8 mouse cellular contexts compared by ENCODE assay signal in the genomic region with DNA sequence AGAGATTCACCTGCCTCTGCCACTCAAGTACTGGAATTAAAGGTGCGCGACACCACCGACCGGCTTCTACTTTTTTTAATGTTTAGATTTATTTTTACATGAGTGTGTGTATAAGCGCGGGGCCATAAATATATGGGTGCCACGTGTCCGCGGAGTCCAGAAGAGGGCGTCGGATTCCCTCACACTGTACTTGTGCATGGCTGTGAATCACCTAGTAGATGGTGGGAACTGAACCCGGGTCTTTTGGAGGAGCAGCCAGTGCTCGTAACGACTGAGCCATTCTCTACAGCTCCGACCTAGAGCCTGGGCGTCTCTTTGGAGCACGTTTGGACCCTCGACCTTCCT. TPM values are rescaled to one million over a fixed set of nuclear protein-coding genes. Genes with fewer than 3 reads are reported as not detected.
A peak's percentile ranks its signal among the peaks of the same experiment; 100 is the strongest.
DNase-seq lines count a peak whose midpoint lies in the region; ATAC-seq and TF ChIP-seq lines count a peak whose summit lies in the region.

No protein-coding gene starts in this region.

- peak overlapping the region; percentile 69 for H3K4me3 ChIP-seq in heart, embryonic 11.5 days (ENCODE audit: low read depth, low read length)
- peak overlapping the region; percentile 68 to 85 for H3K4me3 ChIP-seq in ES-E14 (ENCODE audit: insufficient read depth in 1 of 2, low read depth in 1 of 2, low read length in 2 of 2, poor library complexity in 1 of 2, severe bottlenecking in 1 of 2)
- H3K4me3 ChIP-seq in forebrain, embryonic 16.5 days (replicated peaks; ENCODE audit: low read length), result peak overlapping the region; percentile 78
- peak overlapping the region; percentile 76 for H3K4me3 ChIP-seq in liver, embryonic 16.5 days (ENCODE audit: low read depth, low read length)

- peaks cover 8% of the 10 kb centered on the region; the same call in 1 of the 2 replicates for H3K27me3 ChIP-seq in heart, embryonic 11.5 days (ENCODE audit: control insufficient read depth, insufficient read depth, low read length)
- peaks cover 8% of the 10 kb centered on the region for H3K27me3 ChIP-seq in forebrain, embryonic 16.5 days (replicated peaks; ENCODE audit: control insufficient read depth, insufficient read depth, low read length)
- H3K27me3 ChIP-seq in liver, embryonic 16.5 days (ENCODE audit: control insufficient read depth, insufficient read depth, low read depth, low read length), result no peaks in the 10 kb centered on the region

- no peaks in the 10 kb centered on the region; the same call in 1 of the 2 replicates for H3K36me3 ChIP-seq in heart, embryonic 11.5 days (ENCODE audit: control insufficient read depth, insufficient read depth, low read length)
- H3K36me3 ChIP-seq in ES-E14 (ENCODE audit: control insufficient read depth, insufficient read depth, low read length, poor library complexity, severe bottlenecking), result no peaks in the 10 kb centered on the region; the same call in 1 of the 2 replicates
- H3K36me3 ChIP-seq in forebrain, embryonic 16.5 days (ENCODE audit: control insufficient read depth, insufficient read depth), result no peaks in the 10 kb centered on the region
- peaks cover 24% of the 10 kb centered on the region for H3K36me3 ChIP-seq in liver, embryonic 16.5 days (ENCODE audit: control insufficient read depth, insufficient read depth)

- no peak for DNase-seq in heart, adult 8-10 months (ENCODE audit: low spot score)
- DNase-seq in ES-E14 (ENCODE audit: low read depth, low spot score), result no peak
- no peak for DNase-seq in ovary, postnatal 14 days (ENCODE audit: low spot score)
- no peak for DNase-seq in MN1 (ENCODE audit: low spot score)
- no peak for DNase-seq in adrenal gland, adult 18-20 months (ENCODE audit: low spot score in 2 of 2)

- ATAC-seq in heart, embryonic 11.5 days (replicated peaks; ENCODE audit: insufficient number of reproducible peaks, low FRiP score, low TSS enrichment), result peak; percentile 55; the same call in 1 of the 2 replicates
- ATAC-seq in forebrain, embryonic 16.5 days, result peak; percentile 34
- ATAC-seq in liver, embryonic 16.5 days (ENCODE audit: low read depth), result peak; percentile 61

- WGBS in heart, embryonic 11.5 days (ENCODE audit: insufficient replicate concordance), result 1% methylated on average over 18 of the region's 18 CpGs
- 3% methylated on average over 18 of the region's 18 CpGs for WGBS in forebrain, embryonic 16.5 days
- WGBS in liver, embryonic 16.5 days (ENCODE audit: insufficient replicate concordance), result under 1% methylated on average over 18 of the region's 18 CpGs

- H3K27ac ChIP-seq in heart, embryonic 11.5 days (ENCODE audit: low read depth, low read length), result peak overlapping the region; percentile 16; the same call in 1 of the 2 replicates
- H3K27ac ChIP-seq in ES-E14 (ENCODE audit: insufficient read depth, low read depth, low read length, poor library complexity, severe bottlenecking), result peak overlapping the region; percentile 61; the same call in 1 of the 2 replicates
- H3K27ac ChIP-seq in forebrain, embryonic 16.5 days (ENCODE audit: low read length), result peak overlapping the region; percentile 97
- H3K27ac ChIP-seq in liver, embryonic 16.5 days (ENCODE audit: low read length), result peak overlapping the region; percentile 90

- no peaks in the 10 kb centered on the region for H3K4me1 ChIP-seq in heart, embryonic 11.5 days (ENCODE audit: control insufficient read depth, insufficient read depth, low read length)
- H3K4me1 ChIP-seq in ES-E14 (ENCODE audit: control insufficient read depth in 2 of 2, insufficient read depth in 2 of 2, low read length in 2 of 2, poor library complexity in 1 of 2), result peaks cover 0 to 3% of the 10 kb centered on the region in 2 experiments; a peak in 1 of 4 replicates
- H3K4me1 ChIP-seq in forebrain, embryonic 16.5 days (replicated peaks; ENCODE audit: control insufficient read depth, insufficient read depth, low read length), result peaks cover 25% of the 10 kb centered on the region
- H3K4me1 ChIP-seq in liver, embryonic 16.5 days (ENCODE audit: control insufficient read depth, low read depth, low read length), result peaks cover 35% of the 10 kb centered on the region

- H3K4me2 ChIP-seq in heart, embryonic 11.5 days, result peak overlapping the region; percentile 65
- H3K4me2 ChIP-seq in forebrain, embryonic 16.5 days (ENCODE audit: low read length), result peak overlapping the region; percentile 68
- peak overlapping the region; percentile 89 for H3K4me2 ChIP-seq in liver, embryonic 16.5 days (ENCODE audit: low read depth, low read length)

- no peaks in the 10 kb centered on the region for H3K9me3 ChIP-seq in heart, embryonic 11.5 days (replicated peaks; ENCODE audit: control insufficient read depth, low read length)
- H3K9me3 ChIP-seq in ES-E14 (ENCODE audit: control insufficient read depth, insufficient read depth, low read depth, low read length), result no peaks in the 10 kb centered on the region
- no peaks in the 10 kb centered on the region for H3K9me3 ChIP-seq in forebrain, embryonic 16.5 days (ENCODE audit: control insufficient read depth, low read length)
- no peaks in the 10 kb centered on the region for H3K9me3 ChIP-seq in liver, embryonic 16.5 days (replicated peaks; ENCODE audit: control insufficient read depth, low read length)

- in situ Hi-C loops in ES-E14 (cut with MboI; ENCODE audit: low sequenced_read_pairs in 2 of 2, unreplicated experiment in 2 of 2), result no loop called here

- peak overlapping the region; percentile 87 for H3K9ac ChIP-seq in heart, embryonic 11.5 days (ENCODE audit: low read depth, low read length)
- peak overlapping the region; percentile 82 for H3K9ac ChIP-seq in ES-E14 (ENCODE audit: insufficient read depth, low read depth, low read length, poor library complexity, severe bottlenecking)
- peak overlapping the region; percentile 90 for H3K9ac ChIP-seq in forebrain, embryonic 16.5 days (replicated peaks; ENCODE audit: low read depth, low read length)
- peak overlapping the region; percentile 83 for H3K9ac ChIP-seq in liver, embryonic 16.5 days (ENCODE audit: low read depth, low read length)

TF ChIP-seq in ES-E14, 5 proteins besides CTCF, POLR2A, EP300 and RAD21:
- TF ChIP-seq HCFC1 (IDR thresholded peaks at IDR 0.05; ENCODE audit: borderline replicate concordance, insufficient read depth, low read length) (no peak), ZNF384 (IDR thresholded peaks at IDR 0.05; ENCODE audit: low read depth, low read length) (no peak), MAFK (IDR thresholded peaks at IDR 0.05; ENCODE audit: insufficient read depth, low read depth, low read length) (no peak), ZC3H11A (IDR thresholded peaks at IDR 0.05; ENCODE audit: borderline replicate concordance, low read depth, low read length) (no peak), CHD2 (IDR thresholded peaks at IDR 0.05; ENCODE audit: low read depth, low read length) (no peak)

RNA-seq across cellular contexts. Expression of a gene that starts 0.4 kb away (rescaled TPM):
- 9.0 and 13.1 TPM in 2 replicates for polyA plus RNA-seq in heart, embryonic 11.5 days (2014; fragmentation: Nextera tagmentation; extraction: Ambion mirVana)
- 1 to 10 TPM; 8.5 to 8.9 (median 8.7) TPM for total RNA-seq in heart, adult 8-10 months (2022)
- total RNA-seq in ES-E14 (2012; rRNA removed), result 9.5 and 10.8 TPM in 2 replicates
- 9.0 and 12.5 TPM in 2 replicates for polyA plus RNA-seq in forebrain, embryonic 16.5 days (2015; fragmentation: Nextera tagmentation; extraction: Ambion mirVana)
- polyA plus RNA-seq in liver, embryonic 16.5 days (2015; fragmentation: Nextera tagmentation; extraction: Ambion mirVana), result 2.1 and 2.3 TPM in 2 replicates
- total RNA-seq in adrenal gland, adult 18-20 months (2021), result 10 to 100 TPM; 12.3 to 14.2 TPM

RNA-seq across cellular contexts. Expression of a gene that starts 8.1 kb away (rescaled TPM):
- polyA plus RNA-seq in heart, embryonic 11.5 days (2014; fragmentation: Nextera tagmentation; extraction: Ambion mirVana), result 15.4 and 22.8 TPM in 2 replicates
- total RNA-seq in heart, adult 8-10 months (2022), result 1 to 10 TPM; 1.6 to 2.9 (median 2.3) TPM
- 1.7 and 3.9 TPM in 2 replicates for total RNA-seq in ES-E14 (2012; rRNA removed)
- 1.6 and 1.8 TPM in 2 replicates for polyA plus RNA-seq in forebrain, embryonic 16.5 days (2015; fragmentation: Nextera tagmentation; extraction: Ambion mirVana)
- polyA plus RNA-seq in liver, embryonic 16.5 days (2015; fragmentation: Nextera tagmentation; extraction: Ambion mirVana), result 115 and 116 TPM in 2 replicates
- total RNA-seq in adrenal gland, adult 18-20 months (2021), result 1 to 10 TPM; 1.6 to 2.9 TPM

RNA-seq across cellular contexts. Expression of a gene that starts 18.4 kb away (rescaled TPM):
- polyA plus RNA-seq in heart, embryonic 11.5 days (2014; fragmentation: Nextera tagmentation; extraction: Ambion mirVana), result 5.3 and 5.5 TPM in 2 replicates
- 1 to 10 TPM; 2.1 to 3.8 (median 3.2) TPM for total RNA-seq in heart, adult 8-10 months (2022)
- total RNA-seq in ES-E14 (2012; rRNA removed), result 2.0 and 2.6 TPM in 2 replicates
- polyA plus RNA-seq in forebrain, embryonic 16.5 days (2015; fragmentation: Nextera tagmentation; extraction: Ambion mirVana), result 74.1 and 89.9 TPM in 2 replicates
- 0.96 and 1.4 TPM in 2 replicates for polyA plus RNA-seq in liver, embryonic 16.5 days (2015; fragmentation: Nextera tagmentation; extraction: Ambion mirVana)
- total RNA-seq in adrenal gland, adult 18-20 months (2021), result 10 to 100 TPM; 19.4 to 22.3 TPM

RNA-seq across cellular contexts. Expression of a gene that starts 27.8 kb away (rescaled TPM):
- 39.0 and 45.1 TPM in 2 replicates for polyA plus RNA-seq in heart, embryonic 11.5 days (2014; fragmentation: Nextera tagmentation; extraction: Ambion mirVana)
- total RNA-seq in heart, adult 8-10 months (2022), result 10 to 100 TPM; 80.1 to 91.4 (median 86.9) TPM
- total RNA-seq in ES-E14 (2012; rRNA removed), result 38.1 and 75.3 TPM in 2 replicates
- 47.7 and 54.8 TPM in 2 replicates for polyA plus RNA-seq in forebrain, embryonic 16.5 days (2015; fragmentation: Nextera tagmentation; extraction: Ambion mirVana)
- polyA plus RNA-seq in liver, embryonic 16.5 days (2015; fragmentation: Nextera tagmentation; extraction: Ambion mirVana), result 172 and 194 TPM in 2 replicates
- total RNA-seq in adrenal gland, adult 18-20 months (2021), result 100 to 1,000 TPM; 280 to 531 TPM

RNA-seq across cellular contexts. Expression of a gene that starts 27.9 kb away (rescaled TPM):
- 2.3 and 3.3 TPM in 2 replicates for polyA plus RNA-seq in heart, embryonic 11.5 days (2014; fragmentation: Nextera tagmentation; extraction: Ambion mirVana)
- 1 to 10 TPM; 4.9 to 7.4 (median 5.6) TPM for total RNA-seq in heart, adult 8-10 months (2022)
- total RNA-seq in ES-E14 (2012; rRNA removed), result 1.8 and 1.9 TPM in 2 replicates
- 5.4 and 11.9 TPM in 2 replicates for polyA plus RNA-seq in forebrain, embryonic 16.5 days (2015; fragmentation: Nextera tagmentation; extraction: Ambion mirVana)
- polyA plus RNA-seq in liver, embryonic 16.5 days (2015; fragmentation: Nextera tagmentation; extraction: Ambion mirVana), result 1.3 and 1.6 TPM in 2 replicates
- 10 to 100 TPM; 10.7 to 11.2 TPM for total RNA-seq in adrenal gland, adult 18-20 months (2021)

Comparison
In these comparisons a context has a peak if more than half of its experiments do, and no peak if none do; other contexts are left out.
1. H3K27ac ChIP-seq: peak in every context shown above with its lines; median percentile 97 in forebrain, embryonic 16.5 days; 90 in liver, embryonic 16.5 days; 61 in ES-E14; 16 in heart, embryonic 11.5 days.